Mouse (Mus musculus) limb, embryonic 12.5 days (tissue): ENCODE measurements around the gene Itgb3. TPM values are rescaled to one million over a fixed set of nuclear protein-coding genes. Genes with fewer than 3 reads are reported as not detected.
A peak's percentile ranks its signal among the peaks of the same experiment; 100 is the strongest.

ENCODE experiments used
- ATAC-seq: fragments of 200-750 bp; cut with Nextera tagmentation; 2 replicates; pipeline ENCODE4 v1.8.0; 2017; ENCODE audit warnings: low read depth, moderate TSS enrichment; ENCODE audit not compliant: insufficient number of reproducible peaks, insufficient read depth, low FRiP score, low TSS enrichment
- H3K27ac ChIP-seq: fragments of 300-500 bp; sonication (generic); 2 replicates; pipeline ENCODE4 v1.5.1; 2016; ENCODE audit warnings: mild to moderate bottlenecking, moderate library complexity
- H3K27me3 ChIP-seq: fragments of 300-500 bp; sonication (generic); 2 replicates; pipeline ENCODE4 v1.6.1; 2016; ENCODE audit warnings: mild to moderate bottlenecking, moderate library complexity
- H3K36me3 ChIP-seq: fragments of 300-500 bp; sonication (generic); 2 replicates; pipeline ENCODE4 v1.6.1; 2016; ENCODE audit warnings: mild to moderate bottlenecking, moderate library complexity
- H3K4me1 ChIP-seq: fragments of 300-500 bp; sonication (generic); replicated peaks from 2 replicates; pipeline ENCODE4 v1.6.1; 2016
- H3K4me2 ChIP-seq: fragments of 300-500 bp; sonication (generic); 2 replicates; pipeline ENCODE4 v1.6.1; 2016; ENCODE audit warnings: mild to moderate bottlenecking, moderate library complexity
- H3K4me3 ChIP-seq: fragments of 300-500 bp; sonication (generic); replicated peaks from 2 replicates; pipeline ENCODE4 v1.5.1; 2016; ENCODE audit warnings: mild to moderate bottlenecking
- H3K9ac ChIP-seq: fragments of 300-500 bp; sonication (generic); replicated peaks from 2 replicates; pipeline ENCODE4 v1.6.1; 2016; ENCODE audit warnings: mild to moderate bottlenecking, moderate library complexity
- H3K9me3 ChIP-seq: fragments of 300-500 bp; sonication (generic); 2 replicates; pipeline ENCODE4 v1.6.1; 2016; ENCODE audit warnings: mild to moderate bottlenecking, moderate library complexity
- WGBS: fragments of 180-500 bp; shearing (Covaris S2); methylation state at CpG from one replicate; pipeline ENCODE4 v1.1.7; 2016; 5-methylcytosine and 5-hydroxymethylcytosine counted together
- polyA plus RNA-seq: library from polyadenylated mRNA; unstranded; fragments of >200 nt; fragmentation: Nextera tagmentation; extraction: Ambion mirVana; gene quantifications from 2 replicates; pipeline ENCODE4 v1.2.1, GENCODE M21; 2016

The Itgb3 gene
- polyA plus RNA-seq, 1 experiment from 2014 or later = 2.9 TPM

GRCm38 (mm10) chr11:104608249-104608920 is 585 bp downstream of the Itgb3 start:
- H3K27me3 ChIP-seq = peaks cover 57% of the 10 kb centered on the region
- no peak; the same call in 1 of the 2 replicates for ATAC-seq

DNA sequence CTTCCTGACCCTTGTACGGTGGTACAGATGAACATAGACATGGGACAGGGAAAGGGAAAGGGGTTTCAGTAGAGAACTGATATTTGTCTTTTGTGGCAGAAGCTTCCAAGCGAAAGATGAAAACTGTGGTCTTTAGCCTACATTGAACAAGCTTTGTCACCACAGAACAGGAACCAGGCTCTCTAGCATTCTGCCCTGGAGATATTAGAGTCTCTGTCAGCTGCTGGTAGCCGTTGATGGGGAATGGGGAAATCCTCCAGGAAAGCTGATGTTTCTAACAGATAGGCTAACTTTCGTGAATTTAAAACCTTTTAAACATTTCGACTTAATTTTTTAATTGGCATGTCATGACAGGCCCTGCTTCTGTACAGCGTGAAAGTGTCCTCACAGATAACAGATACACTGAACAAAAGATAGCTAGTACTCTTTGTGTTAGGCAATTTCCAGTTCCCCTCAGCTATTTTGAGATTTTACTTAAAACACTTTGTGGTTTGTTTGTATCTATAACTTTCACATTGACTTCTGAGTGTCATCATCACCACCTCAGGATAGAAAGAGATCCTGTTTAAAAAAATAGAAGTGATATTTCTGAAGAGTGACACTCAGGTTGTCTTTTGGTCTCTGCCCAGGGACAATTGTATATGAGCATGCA is 1.4 kb downstream of the Itgb3 start:
- H3K9ac ChIP-seq = no peak overlapping the region

More at GRCm38 (mm10) chr11:104608249-104608920, 585 bp downstream of the Itgb3 start:
- Histone ChIP-seq H3K9me3 (no peaks in the 10 kb centered on the region), H3K4me1 (peaks cover 7% of the 10 kb centered on the region), H3K9ac (peak overlapping the region; percentile 62), H3K4me2 (peak overlapping the region; percentile 94), H3K36me3 (no peaks in the 10 kb centered on the region), H3K27ac (no peak overlapping the region), H3K4me3 (peak overlapping the region; percentile 53)
- 1% methylated on average over 23 of the region's 23 CpGs for WGBS

GRCm38 (mm10) chr11:104609733-104610132 is 1.9 kb downstream of the Itgb3 start:
- no peak overlapping the region for H3K27ac ChIP-seq
- no peak overlapping the region for H3K4me2 ChIP-seq
- no peak overlapping the region for H3K9ac ChIP-seq
- peaks cover 7% of the 10 kb centered on the region for H3K4me1 ChIP-seq
- no peak overlapping the region for H3K4me3 ChIP-seq
- no peaks in the 10 kb centered on the region for H3K36me3 ChIP-seq
- ATAC-seq = no peak
- H3K27me3 ChIP-seq = peaks cover 57% of the 10 kb centered on the region
- WGBS = 53% methylated on average over 4 of the region's 4 CpGs
- no peaks in the 10 kb centered on the region for H3K9me3 ChIP-seq

More for the DNA sequence above, 1.4 kb downstream of the Itgb3 start:
- Histone ChIP-seq H3K4me1 (peaks cover 7% of the 10 kb centered on the region), H3K9me3 (no peaks in the 10 kb centered on the region), H3K4me3 (no peak overlapping the region), H3K4me2 (no peak overlapping the region), H3K27me3 (peaks cover 57% of the 10 kb centered on the region), H3K36me3 (no peaks in the 10 kb centered on the region), H3K27ac (no peak overlapping the region)
- ATAC-seq = no peak
- WGBS = 71% methylated on average over 6 of the region's 6 CpGs

- Histone ChIP-seq H3K4me2 (no peak overlapping the region), H3K9ac (no peak overlapping the region), H3K9me3 (no peaks in the 10 kb centered on the region), H3K27ac (no peak overlapping the region), H3K36me3 (no peaks in the 10 kb centered on the region), H3K27me3 (peaks cover 45% of the 10 kb centered on the region), H3K4me3 (no peak overlapping the region), H3K4me1 (peaks cover 7% of the 10 kb centered on the region)
- ATAC-seq = no peak
- WGBS = 50% methylated on average over 4 of the region's 4 CpGs
Measured at GRCm38 (mm10) chr11:104611579-104612151, 3.9 kb downstream of the Itgb3 start.

DNA sequence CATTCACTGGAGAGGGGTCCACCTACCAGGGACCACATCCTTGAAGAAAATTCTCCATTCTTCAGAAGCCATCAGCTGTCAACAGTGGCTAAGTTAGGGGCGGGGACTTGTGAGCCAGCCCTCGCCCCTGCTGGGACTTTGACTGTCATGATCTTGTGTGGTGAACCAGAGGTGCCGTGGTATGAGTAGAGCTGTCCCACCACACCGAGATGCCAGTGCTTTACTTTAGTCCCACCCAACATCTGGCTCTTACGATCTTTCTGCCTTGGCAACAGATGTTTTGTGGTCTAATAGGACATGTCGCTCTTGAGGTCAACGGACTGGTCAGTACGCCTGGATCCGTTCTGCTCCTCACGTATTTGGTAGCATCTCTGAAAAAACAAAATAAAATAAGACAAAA is 5.8 kb downstream of the Itgb3 start:
- Histone ChIP-seq H3K9me3 (no peaks in the 10 kb centered on the region), H3K4me2 (no peak overlapping the region), H3K9ac (no peak overlapping the region), H3K4me3 (no peak overlapping the region), H3K27me3 (peaks cover 28% of the 10 kb centered on the region), H3K36me3 (no peaks in the 10 kb centered on the region), H3K4me1 (peaks cover 2% of the 10 kb centered on the region), H3K27ac (no peak overlapping the region)
- 77% methylated on average over 10 of the region's 10 CpGs for WGBS
- ATAC-seq = no peak

- ATAC-seq = no peak
- 84% methylated on average over 2 of the region's 2 CpGs for WGBS
- H3K4me1 ChIP-seq = no peaks in the 10 kb centered on the region
- H3K36me3 ChIP-seq = no peaks in the 10 kb centered on the region
- peaks cover 22% of the 10 kb centered on the region for H3K27me3 ChIP-seq
- no peak overlapping the region for H3K4me2 ChIP-seq
- no peaks in the 10 kb centered on the region for H3K9me3 ChIP-seq
- no peak overlapping the region for H3K27ac ChIP-seq
- H3K9ac ChIP-seq = no peak overlapping the region
- no peak overlapping the region for H3K4me3 ChIP-seq
Measured at GRCm38 (mm10) chr11:104614130-104614529, 6.3 kb downstream of the Itgb3 start.

DNA sequence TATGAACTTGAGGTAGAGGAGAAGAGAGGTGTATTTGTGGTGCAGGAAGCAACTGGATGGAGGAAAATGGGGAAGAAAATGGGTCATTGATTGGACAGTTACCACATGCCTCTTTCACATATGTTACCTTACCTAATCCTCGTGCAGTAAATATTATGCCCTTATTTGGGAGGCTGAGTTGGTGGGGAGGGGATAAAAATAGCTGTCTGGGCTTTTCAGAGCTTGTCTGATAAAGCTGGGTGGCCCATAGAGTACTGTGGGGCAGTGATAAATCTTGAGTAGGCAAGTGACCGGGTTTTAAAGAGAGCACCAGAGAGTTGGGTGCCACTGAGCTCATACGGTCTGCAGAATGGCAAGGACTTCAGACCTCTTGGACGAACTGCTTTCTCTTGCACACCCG is 8.4 kb downstream of the Itgb3 start:
- H3K4me2 ChIP-seq = no peak overlapping the region
- no peaks in the 10 kb centered on the region for H3K4me1 ChIP-seq
- H3K36me3 ChIP-seq = no peaks in the 10 kb centered on the region
- H3K27me3 ChIP-seq = peaks cover 2% of the 10 kb centered on the region; the same call in 1 of the 2 replicates
- H3K9me3 ChIP-seq = no peaks in the 10 kb centered on the region
- no peak overlapping the region for H3K9ac ChIP-seq
- no peak overlapping the region for H3K27ac ChIP-seq
- no peak overlapping the region for H3K4me3 ChIP-seq
- no peak for ATAC-seq
- WGBS = 65% methylated on average over 5 of the region's 5 CpGs

DNA sequence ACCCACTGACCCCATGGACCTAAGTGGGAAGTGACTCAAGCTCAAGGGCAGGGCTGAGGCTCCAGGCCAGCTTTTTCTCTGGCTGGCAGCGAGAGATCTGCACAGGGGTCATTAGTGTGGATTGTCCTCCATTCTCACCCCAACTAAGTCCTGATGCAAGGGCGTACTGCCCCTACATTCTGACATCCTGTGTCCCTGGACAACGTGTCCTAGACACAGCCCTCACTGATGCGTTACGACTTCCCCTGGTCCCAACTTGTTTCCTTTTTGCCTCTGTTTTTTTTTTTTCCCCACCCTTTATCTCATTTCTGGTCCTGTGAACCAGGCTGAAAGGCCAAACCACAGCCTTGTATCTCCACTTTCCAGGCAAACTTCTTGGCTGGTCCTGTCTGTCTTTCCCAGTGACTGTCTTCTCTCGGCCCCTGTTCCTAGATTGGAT is 10.9 kb downstream of the Itgb3 start:
- H3K4me3 ChIP-seq = no peak overlapping the region
- H3K27me3 ChIP-seq = no peaks in the 10 kb centered on the region
- 81% methylated on average over 6 of the region's 6 CpGs for WGBS
- H3K36me3 ChIP-seq = no peaks in the 10 kb centered on the region
- H3K4me1 ChIP-seq = no peaks in the 10 kb centered on the region
- ATAC-seq = no peak
- no peak overlapping the region for H3K4me2 ChIP-seq
- H3K27ac ChIP-seq = no peak overlapping the region
- H3K9ac ChIP-seq = no peak overlapping the region
- H3K9me3 ChIP-seq = no peaks in the 10 kb centered on the region

DNA sequence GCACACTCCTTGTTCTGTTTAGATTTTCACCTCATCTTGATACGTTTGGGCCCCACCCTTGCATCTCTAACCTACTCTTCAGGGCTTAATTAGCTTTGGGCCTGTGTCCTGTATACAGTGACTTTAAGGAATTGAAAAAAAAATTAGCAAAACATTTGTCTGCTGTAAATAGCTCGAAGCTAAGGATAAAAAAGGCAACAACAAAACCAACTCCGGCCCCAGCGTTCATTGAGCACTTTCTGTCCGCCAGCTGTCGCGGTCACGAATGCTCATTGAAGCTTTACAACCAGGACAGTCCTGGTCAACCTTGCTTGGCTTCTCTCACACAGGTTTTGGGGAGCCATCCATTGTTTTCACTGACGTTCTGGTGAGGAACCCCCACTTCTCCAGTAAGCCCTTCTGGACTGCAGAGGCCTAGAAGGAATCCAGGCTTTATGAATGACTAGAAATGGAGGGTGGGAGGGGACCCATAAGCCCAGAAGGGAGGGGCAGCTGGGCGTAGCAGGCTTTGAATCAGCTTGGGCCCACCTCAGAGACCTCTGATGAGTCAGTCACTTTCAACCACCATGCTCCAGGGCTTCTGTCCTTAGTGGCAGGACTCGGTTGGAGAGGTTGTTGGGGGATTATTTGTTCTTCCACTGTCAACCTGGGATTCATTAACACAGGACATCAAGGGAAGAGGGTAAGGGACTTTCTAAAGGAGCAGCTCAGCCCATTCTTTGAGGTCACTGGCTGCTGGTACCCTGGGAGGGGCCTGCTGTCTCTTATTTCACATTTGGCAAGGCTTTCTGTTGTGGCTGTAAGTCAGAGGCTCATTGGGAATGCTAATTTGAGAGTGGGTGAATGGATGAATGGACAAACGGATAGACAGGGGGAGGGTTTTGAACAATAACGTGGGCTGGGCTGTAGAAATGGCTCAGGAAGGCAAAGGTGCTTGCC is 11.6 kb downstream of the Itgb3 start:
- Histone ChIP-seq H3K9me3 (no peaks in the 10 kb centered on the region), H3K36me3 (no peaks in the 10 kb centered on the region), H3K4me1 (peaks cover 2% of the 10 kb centered on the region; the same call in 1 of the 2 replicates), H3K4me2 (no peak overlapping the region), H3K27me3 (no peaks in the 10 kb centered on the region), H3K4me3 (no peak overlapping the region), H3K27ac (no peak overlapping the region), H3K9ac (no peak overlapping the region)
- ATAC-seq = no peak
- WGBS = 70% methylated on average over 13 of the region's 13 CpGs

DNA sequence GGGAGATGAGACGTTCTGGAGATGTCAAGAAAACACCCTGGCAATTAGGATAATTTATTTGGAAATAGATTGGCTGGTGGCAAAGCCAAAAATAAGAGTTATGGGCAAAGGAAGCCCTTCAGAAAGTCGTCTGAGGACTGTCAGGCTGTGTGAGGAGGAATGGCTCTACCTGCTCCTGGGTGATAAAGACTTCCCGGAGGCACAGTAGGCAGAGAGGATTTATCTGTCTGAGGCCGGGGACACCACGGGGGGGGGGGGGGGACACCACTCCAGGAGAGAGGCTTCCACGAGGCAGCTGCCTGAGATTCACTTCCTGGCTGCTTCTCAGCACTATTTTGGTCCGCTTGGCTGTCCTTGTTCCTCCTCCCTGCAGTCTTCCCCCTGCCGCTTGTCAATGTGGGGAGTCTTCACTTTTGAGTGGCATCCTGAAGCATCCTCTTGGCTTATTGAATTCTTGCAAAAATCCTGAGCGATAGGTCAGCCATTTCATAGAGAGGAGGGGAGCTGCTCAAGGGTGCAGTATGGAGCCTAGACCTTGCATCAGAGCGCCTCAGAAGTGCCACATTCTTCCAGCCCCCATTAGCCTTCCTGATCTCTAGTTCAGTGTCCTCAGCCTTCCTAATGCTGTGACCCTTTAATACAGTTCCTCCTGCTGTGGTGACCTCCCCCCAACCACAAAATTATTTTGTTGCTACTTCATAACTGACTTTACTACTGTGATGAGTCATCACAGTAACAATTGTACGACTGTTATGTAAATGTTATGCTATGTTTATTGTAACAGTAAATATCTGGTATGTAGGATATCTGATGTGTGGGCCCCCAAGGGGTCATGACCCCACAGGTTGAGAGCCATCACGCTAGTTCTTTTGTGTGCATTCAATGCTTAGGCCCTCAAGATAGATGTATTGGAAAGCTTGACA is 14.5 kb downstream of the Itgb3 start:
- 46% methylated on average over 12 of the region's 12 CpGs for WGBS
- no peaks in the 10 kb centered on the region for H3K36me3 ChIP-seq
- H3K4me2 ChIP-seq = no peak overlapping the region
- peaks cover 22% of the 10 kb centered on the region for H3K4me1 ChIP-seq
- H3K4me3 ChIP-seq = no peak overlapping the region
- H3K9ac ChIP-seq = no peak overlapping the region
- H3K27ac ChIP-seq = no peak overlapping the region
- no peaks in the 10 kb centered on the region for H3K9me3 ChIP-seq
- H3K27me3 ChIP-seq = no peaks in the 10 kb centered on the region
- no peak for ATAC-seq
